Mouse (Mus musculus) kidney, postnatal 0 days (tissue): Measurements from ENCODE around the gene Chrm5. TPM values are rescaled to one million over a fixed set of nuclear protein-coding genes. Genes with fewer than 3 reads are reported as not detected.

Source experiments
- ATAC-seq: fragments of 200-750 bp; cut with Nextera tagmentation; replicated peaks from 2 replicates; pipeline ENCODE4 v1.8.0; 2017; ENCODE audit warnings: low read depth, moderate number of reproducible peaks, moderate TSS enrichment, moderate library complexity; ENCODE audit not compliant: low FRiP score
- DNase-seq: peaks from one replicate; pipeline ENCODE4 v3.0.0-alpha.2; 2016; ENCODE audit warnings: low spot score
- H3K27ac ChIP-seq: fragments of 300-500 bp; sonication (generic); 2 replicates; pipeline ENCODE4 v1.5.1; 2014; ENCODE audit warnings: mild to moderate bottlenecking
- H3K27me3 ChIP-seq: fragments of 300-500 bp; sonication (generic); 2 replicates; pipeline ENCODE4 v1.6.1; 2014; ENCODE audit warnings: low read length, mixed read lengths; ENCODE audit not compliant: insufficient read depth
- H3K36me3 ChIP-seq: fragments of 300-500 bp; sonication (generic); 2 replicates; pipeline ENCODE4 v1.6.1; 2014; ENCODE audit warnings: low read length, mixed read lengths; ENCODE audit not compliant: insufficient read depth
- H3K4me1 ChIP-seq: fragments of 300-500 bp; sonication (generic); replicated peaks from 2 replicates; pipeline ENCODE4 v1.6.1; 2014; ENCODE audit warnings: antibody characterized with exemption, low read length, mixed read lengths; ENCODE audit not compliant: insufficient read depth
- H3K4me2 ChIP-seq: fragments of 300-500 bp; sonication (generic); 2 replicates; pipeline ENCODE4 v1.6.1; 2014; ENCODE audit warnings: mild to moderate bottlenecking, low read length, moderate library complexity, mixed read lengths
- H3K4me3 ChIP-seq: fragments of 300-500 bp; sonication (generic); replicated peaks from 2 replicates; pipeline ENCODE4 v1.5.1; 2014; ENCODE audit warnings: low read depth, low read length
- H3K9ac ChIP-seq: fragments of 300-500 bp; sonication (generic); 2 replicates; pipeline ENCODE4 v1.6.1; 2014; ENCODE audit warnings: low read depth, low read length
- H3K9me3 ChIP-seq: fragments of 300-500 bp; sonication (generic); replicated peaks from 2 replicates; pipeline ENCODE4 v1.6.1; 2016; ENCODE audit warnings: low read length, inconsistent platforms, mixed read lengths
- CTCF ChIP-seq: IDR thresholded peaks from 2 replicates; pipeline ENCODE4 v1.5.1; 2016; ENCODE audit warnings: antibody characterized with exemption, low read depth, mild to moderate bottlenecking, moderate library complexity
- WGBS: fragments of 180-500 bp; shearing (Covaris S2); extraction: QIAGEN DNeasy Blood & Tissue Kit; methylation state at CpG from one replicate; pipeline ENCODE4 v1.1.7; 2014; 5-methylcytosine and 5-hydroxymethylcytosine counted together
- polyA plus RNA-seq: library from polyadenylated mRNA; unstranded; fragments of >200 nt; fragmentation: Nextera tagmentation; extraction: Ambion mirVana; gene quantifications from 2 replicates; pipeline ENCODE4 v1.2.1, GENCODE M21; 2015

Chrm5 gene
- polyA plus RNA-seq, 1 experiment from 2014 or later, result not detected

DNA sequence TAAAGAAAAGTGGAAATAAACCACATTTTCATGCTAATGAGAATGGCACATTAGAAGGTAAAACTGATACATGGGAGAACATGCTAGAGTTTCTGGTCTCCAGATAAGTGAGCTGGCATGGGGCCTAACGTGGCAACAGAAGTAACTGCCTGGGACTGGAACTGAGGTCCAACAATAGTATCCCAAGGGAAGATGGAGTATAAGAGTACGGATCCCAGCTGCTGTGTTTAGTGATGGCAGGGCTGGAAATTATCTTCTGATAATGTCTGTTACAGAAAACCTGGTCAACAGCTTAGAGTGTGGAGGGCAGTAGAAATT, 2.7 kb upstream of the Chrm5 start:
- peak overlapping the region; percentile 75 for H3K27ac ChIP-seq
- no peak overlapping the region for H3K4me3 ChIP-seq
- H3K9ac ChIP-seq, result no peak overlapping the region
- no peaks in the 10 kb centered on the region for H3K36me3 ChIP-seq
- H3K4me1 ChIP-seq, result no peaks in the 10 kb centered on the region
- whole genome bisulfite sequencing, result 55% methylated on average over 2 of the region's 2 CpGs
- H3K9me3 ChIP-seq, result no peaks in the 10 kb centered on the region
- DNase-seq, result peak; percentile 14
- no peak overlapping the region for H3K4me2 ChIP-seq
- TF ChIP-seq CTCF, result no peak
- no peaks in the 10 kb centered on the region for H3K27me3 ChIP-seq
- ATAC-seq, result no peak

DNA sequence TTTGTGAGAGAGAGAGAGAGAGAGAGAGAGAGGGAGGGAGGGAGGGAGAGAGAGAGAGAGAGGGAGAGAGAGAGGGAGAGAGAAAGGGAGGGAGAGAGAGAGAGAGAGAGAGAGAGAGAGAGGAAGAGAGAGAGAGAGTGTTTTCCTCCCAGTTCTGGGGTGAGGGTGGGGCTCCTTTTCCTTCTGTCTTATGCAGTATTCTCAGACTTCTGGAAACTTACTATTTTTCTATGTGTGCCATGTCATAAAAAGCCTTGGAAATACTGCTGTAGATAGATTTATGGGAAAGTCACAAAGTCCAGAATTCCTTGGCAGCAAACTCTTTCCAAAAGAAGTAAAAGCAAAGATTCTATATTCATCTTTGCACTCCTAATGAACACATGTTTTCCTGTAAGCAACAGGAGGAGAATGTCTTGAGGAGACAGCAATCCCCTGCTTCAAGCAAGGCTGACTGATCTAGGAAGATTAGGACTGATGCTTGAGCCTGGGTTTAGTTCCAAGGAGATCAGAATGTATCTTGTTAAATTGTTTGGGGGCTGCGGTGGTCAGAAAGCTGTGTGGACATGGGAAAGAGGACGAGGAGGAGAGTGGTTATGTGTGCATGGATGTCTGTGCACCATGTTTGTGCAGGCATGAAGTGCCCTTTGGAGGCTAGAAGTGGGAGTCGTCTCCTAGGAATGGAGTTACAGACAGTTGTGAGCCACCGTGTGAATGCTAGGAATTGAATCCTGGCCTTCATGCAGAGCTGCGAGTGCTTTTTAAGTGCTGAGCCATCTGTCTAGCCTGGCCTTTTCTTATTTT, 2.2 kb upstream of the Chrm5 start:
- no peaks in the 10 kb centered on the region for H3K4me1 ChIP-seq
- TF ChIP-seq CTCF, result no peak
- ATAC-seq (peak; percentile 66; the same call in 1 of the 2 replicates), DNase-seq (peak; percentile 86)
- no peak overlapping the region for H3K9ac ChIP-seq
- H3K27me3 ChIP-seq, result no peaks in the 10 kb centered on the region
- WGBS, result 52% methylated on average over 5 of the region's 5 CpGs
- peak overlapping the region; percentile 75 for H3K27ac ChIP-seq
- H3K9me3 ChIP-seq, result no peaks in the 10 kb centered on the region
- H3K36me3 ChIP-seq, result no peaks in the 10 kb centered on the region
- no peak overlapping the region for H3K4me2 ChIP-seq
- H3K4me3 ChIP-seq, result no peak overlapping the region

GRCm38 (mm10) chr2:112481564-112481963, 995 bp upstream of the Chrm5 start:
- H3K9me3 ChIP-seq, result no peaks in the 10 kb centered on the region
- no peaks in the 10 kb centered on the region for H3K36me3 ChIP-seq
- no peak overlapping the region for H3K4me2 ChIP-seq
- H3K9ac ChIP-seq, result no peak overlapping the region
- ATAC-seq (no peak), DNase-seq (peak; percentile 81)
- no peaks in the 10 kb centered on the region for H3K4me1 ChIP-seq
- no peak overlapping the region; the same call in 1 of the 2 replicates for H3K27ac ChIP-seq
- TF ChIP-seq CTCF, result peak; percentile 83
- 0% methylated on average over 2 of the region's 2 CpGs for WGBS
- H3K4me3 ChIP-seq, result no peak overlapping the region
- no peaks in the 10 kb centered on the region for H3K27me3 ChIP-seq

DNA sequence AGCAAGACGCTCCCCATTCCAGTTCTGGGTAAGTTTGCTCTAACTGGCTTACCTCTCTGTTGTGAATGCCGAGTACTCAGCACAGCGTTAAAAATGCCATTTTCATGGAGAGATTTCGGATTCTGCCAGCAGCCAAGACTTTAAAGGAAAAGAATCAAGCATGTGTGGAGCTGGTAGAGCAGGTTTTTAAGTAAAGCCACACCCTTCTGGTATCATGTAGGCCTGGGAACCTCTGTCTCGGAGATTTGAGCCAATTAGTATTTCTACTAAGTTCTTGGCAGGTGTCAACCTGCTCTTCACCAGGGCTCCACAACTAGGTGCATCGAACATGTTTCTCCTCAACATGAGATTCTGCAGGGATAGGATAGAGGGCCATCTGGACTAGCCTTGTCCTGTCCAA, 4.0 kb downstream of the Chrm5 start:
- H3K27me3 ChIP-seq, result no peaks in the 10 kb centered on the region
- 77% methylated on average over 6 of the region's 6 CpGs for WGBS
- H3K4me2 ChIP-seq, result no peak overlapping the region
- no peak for TF ChIP-seq CTCF
- H3K4me1 ChIP-seq, result no peaks in the 10 kb centered on the region
- no peak overlapping the region for H3K4me3 ChIP-seq
- ATAC-seq, result no peak
- no peak overlapping the region for H3K27ac ChIP-seq
- no peak for DNase-seq
- H3K36me3 ChIP-seq, result no peaks in the 10 kb centered on the region
- H3K9ac ChIP-seq, result no peak overlapping the region
- H3K9me3 ChIP-seq, result no peaks in the 10 kb centered on the region

DNA sequence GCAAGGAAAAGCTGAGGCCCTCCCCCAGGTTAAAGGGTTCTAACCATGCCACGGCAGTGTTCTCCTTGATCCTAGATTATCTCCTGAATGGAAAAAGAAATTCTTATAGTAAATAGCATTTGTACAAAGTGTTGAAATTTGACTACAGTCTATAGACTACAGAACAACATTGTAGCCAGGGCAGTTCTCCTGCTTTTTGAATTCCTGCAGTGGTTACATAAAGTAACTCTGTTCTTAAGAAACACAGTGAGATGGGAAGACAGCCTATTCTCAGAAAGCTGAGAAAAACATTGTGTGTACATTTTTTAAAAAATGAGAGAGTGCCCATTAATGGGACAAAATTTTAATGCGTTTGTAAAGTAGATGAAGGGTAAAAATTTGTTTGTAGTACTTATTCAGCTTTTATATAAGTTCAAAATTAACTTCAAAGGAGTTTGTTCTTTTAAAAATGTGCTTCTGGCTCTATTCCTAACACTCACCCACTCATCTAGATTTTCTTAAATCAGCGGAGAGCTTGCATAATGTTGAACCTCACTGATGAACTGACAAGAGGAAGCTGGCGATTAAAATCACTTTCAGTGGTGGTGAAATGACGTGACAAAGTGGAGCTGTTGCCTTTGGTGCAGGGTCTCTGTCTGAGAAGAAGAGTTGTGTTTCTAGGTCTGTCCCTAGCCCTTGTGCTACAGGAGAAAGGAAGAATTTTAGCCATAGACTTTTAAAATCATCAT, 5.4 kb downstream of the Chrm5 start:
- Histone ChIP-seq H3K4me2 (no peak overlapping the region), H3K4me3 (no peak overlapping the region), H3K9ac (no peak overlapping the region), H3K36me3 (0 out of 2 replicates have a peak, but pooled peaks cover 2% of the 10 kb centered on the region), H3K4me1 (no peaks in the 10 kb centered on the region), H3K9me3 (no peaks in the 10 kb centered on the region), H3K27me3 (no peaks in the 10 kb centered on the region), H3K27ac (no peak overlapping the region)
- ATAC-seq (no peak), DNase-seq (no peak)
- no peak for TF ChIP-seq CTCF
- WGBS, result 73% methylated on average over 5 of the region's 5 CpGs

DNA sequence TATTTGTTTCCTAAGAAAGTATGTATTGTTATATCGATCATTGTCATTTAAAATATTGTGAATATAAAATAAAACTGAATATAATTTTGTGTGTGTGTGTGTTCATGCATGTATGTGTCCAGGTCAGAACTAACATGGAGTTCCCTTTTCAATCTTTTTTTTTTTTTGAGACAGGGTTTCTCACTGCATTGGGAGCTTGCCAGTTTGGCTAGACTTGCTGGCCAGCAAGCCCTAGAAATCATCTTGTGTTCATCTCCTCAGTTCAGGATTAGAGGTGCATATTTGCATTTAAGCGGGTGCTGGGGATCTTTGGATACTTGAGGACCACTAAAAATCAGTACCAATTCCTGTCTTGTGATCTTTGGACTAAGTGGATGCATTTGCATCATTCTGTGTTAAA, 8.5 kb downstream of the Chrm5 start:
- Histone ChIP-seq H3K4me1 (no peaks in the 10 kb centered on the region), H3K9me3 (no peaks in the 10 kb centered on the region), H3K27ac (no peak overlapping the region), H3K4me2 (no peak overlapping the region), H3K4me3 (no peak overlapping the region), H3K36me3 (peaks cover 9% of the 10 kb centered on the region; the same call in 1 of the 2 replicates), H3K27me3 (no peaks in the 10 kb centered on the region), H3K9ac (no peak overlapping the region)
- no peak for TF ChIP-seq CTCF
- WGBS, result 89% methylated on average over 2 of the region's 2 CpGs
- no peak for ATAC-seq
- no peak for DNase-seq
